Mouse (Mus musculus) small intestine, adult 2 months (tissue): ENCODE results near the gene Ryr2. TPM values are rescaled to one million over a fixed set of nuclear protein-coding genes. Genes with fewer than 3 reads are reported as not detected.

Experiments
- H3K27ac ChIP-seq: fragments of 200-500 bp; 2 replicates; pipeline ENCODE4 v1.5.1; 2012; ENCODE audit warnings: low read depth, low read length, control low read depth, inconsistent platforms; ENCODE audit not compliant: insufficient read depth
- H3K27me3 ChIP-seq: fragments of 200-500 bp; 2 replicates; pipeline ENCODE4 v1.6.1; 2012; ENCODE audit warnings: mild to moderate bottlenecking, moderate library complexity, low read length, inconsistent platforms; ENCODE audit not compliant: control insufficient read depth, insufficient read depth
- H3K36me3 ChIP-seq: fragments of 200-500 bp; 2 replicates; pipeline ENCODE4 v1.6.1; 2012; ENCODE audit warnings: mild to moderate bottlenecking, low read length, control low read depth, inconsistent platforms; ENCODE audit not compliant: control insufficient read depth, insufficient read depth
- H3K4me1 ChIP-seq: fragments of 200-500 bp; 2 replicates; pipeline ENCODE4 v1.6.1; 2012; ENCODE audit warnings: low read length, inconsistent platforms, mixed read lengths; ENCODE audit not compliant: control insufficient read depth, insufficient read depth, insufficient read length
- H3K4me3 ChIP-seq: fragments of 200-500 bp; 2 replicates; pipeline ENCODE4 v1.5.1; 2012; ENCODE audit warnings: low read depth, mild to moderate bottlenecking, control low read depth, inconsistent platforms, low read length, moderate library complexity
- CTCF ChIP-seq: fragments of 200-500 bp; IDR thresholded peaks from 2 replicates; pipeline ENCODE4 v1.5.1; 2012; ENCODE audit warnings: low read depth, mild to moderate bottlenecking, control low read depth, inconsistent platforms, low read length, moderate library complexity, mixed read lengths; ENCODE audit not compliant: insufficient replicate concordance, insufficient read length; ENCODE audit errors: extremely low read depth
- POLR2A ChIP-seq: fragments of 200-500 bp; IDR thresholded peaks from 2 replicates; pipeline ENCODE4 v1.6.1; 2012; ENCODE audit warnings: low read depth, mild to moderate bottlenecking, control low read depth, inconsistent platforms, low read length, moderate library complexity
- WGBS: fragments of 180-500 bp; shearing (Covaris S2); methylation state at CpG from one replicate; pipeline ENCODE4 v1.1.7; 2018; 5-methylcytosine and 5-hydroxymethylcytosine counted together
- polyA plus RNA-seq: library from polyadenylated mRNA; depleted of rRNA; stranded (reverse); fragments of >200 nt; gene quantifications from 2 replicates; pipeline ENCODE4 v1.2.3, GENCODE M21; 2012

Ryr2 gene
- polyA plus RNA-seq, 1 experiment, result 0.37 TPM

DNA sequence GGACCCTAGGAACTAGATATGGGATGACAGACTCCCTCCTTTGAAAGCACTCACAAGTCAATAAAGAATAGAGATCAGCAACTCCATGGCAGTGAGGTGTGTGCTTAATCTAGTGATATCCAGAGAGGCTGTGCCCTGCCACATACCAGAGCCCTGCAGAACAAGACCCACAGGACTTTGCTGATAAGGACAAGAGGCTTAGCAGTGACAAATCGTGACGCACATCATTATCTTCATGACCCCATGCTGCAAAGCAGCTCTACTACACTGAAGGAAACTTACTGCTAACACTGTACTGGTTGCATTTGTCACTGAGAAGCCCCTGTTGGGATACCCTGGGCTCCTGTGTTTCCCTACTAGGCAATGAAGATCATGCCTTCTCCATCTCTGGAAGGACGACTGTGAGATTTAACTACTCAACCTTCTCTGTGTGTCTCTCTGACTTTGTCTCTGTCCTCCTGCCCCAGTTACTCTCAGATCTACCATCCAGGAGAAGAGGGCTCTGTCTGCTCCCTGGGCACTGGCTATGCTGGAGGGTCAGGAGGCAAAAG, 25.5 kb upstream of the Ryr2 start:
- no peak overlapping the region for H3K4me3 ChIP-seq
- no peak for TF ChIP-seq POLR2A
- no peak for TF ChIP-seq CTCF
- H3K4me1 ChIP-seq, result no peaks in the 10 kb centered on the region
- 31% methylated on average over 3 of the region's 3 CpGs for WGBS
- H3K27me3 ChIP-seq, result no peaks in the 10 kb centered on the region
- no peaks in the 10 kb centered on the region for H3K36me3 ChIP-seq
- H3K27ac ChIP-seq, result no peak overlapping the region

DNA sequence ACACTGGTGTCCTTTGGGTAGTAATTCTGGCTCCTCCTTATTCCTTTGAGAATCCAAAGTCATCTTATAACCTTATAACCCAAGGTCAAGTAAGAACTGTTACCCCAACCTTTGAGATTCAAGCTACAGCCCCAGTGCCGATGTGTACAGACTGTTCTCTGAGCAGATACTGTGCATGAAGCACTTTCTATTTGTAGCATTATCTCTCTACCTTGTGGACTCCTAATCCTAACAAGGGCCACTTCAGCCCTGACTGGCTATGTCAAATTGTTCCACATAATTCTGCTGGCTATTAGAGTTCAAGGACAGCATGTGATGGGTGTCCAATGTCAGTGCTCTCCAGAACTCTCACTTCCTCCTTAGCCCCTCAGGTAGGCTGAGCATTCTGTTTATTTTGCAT, 22.4 kb upstream of the Ryr2 start:
- Histone ChIP-seq H3K36me3 (no peaks in the 10 kb centered on the region), H3K27ac (no peak overlapping the region), H3K4me1 (no peaks in the 10 kb centered on the region), H3K4me3 (no peak overlapping the region), H3K27me3 (no peaks in the 10 kb centered on the region)
- WGBS, result 70% methylated on average over 1 of the region's 1 CpGs
- TF ChIP-seq CTCF, result no peak
- no peak for TF ChIP-seq POLR2A

DNA sequence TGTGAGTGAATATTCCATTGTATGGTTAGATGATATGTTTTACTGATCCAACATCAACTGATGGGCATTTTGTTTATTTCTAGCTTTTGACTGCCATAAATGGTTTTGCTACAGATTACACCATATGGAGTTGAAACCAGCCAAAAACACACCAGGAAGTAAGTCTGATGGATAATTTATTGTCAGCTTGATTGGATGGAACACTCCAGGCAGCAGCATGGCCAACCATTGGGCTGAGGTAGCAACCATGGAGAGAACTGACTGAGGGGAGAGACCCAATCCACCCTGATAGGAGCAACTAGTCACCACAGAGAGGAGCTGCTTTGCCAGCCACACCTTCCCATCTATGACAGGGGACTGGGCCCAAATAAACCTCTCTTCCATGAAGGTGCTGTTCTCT, 19.4 kb upstream of the Ryr2 start:
- Histone ChIP-seq H3K27ac (no peak overlapping the region), H3K4me3 (no peak overlapping the region), H3K36me3 (no peaks in the 10 kb centered on the region), H3K27me3 (no peaks in the 10 kb centered on the region), H3K4me1 (no peaks in the 10 kb centered on the region)
- TF ChIP-seq POLR2A (no peak), CTCF (no peak)

DNA sequence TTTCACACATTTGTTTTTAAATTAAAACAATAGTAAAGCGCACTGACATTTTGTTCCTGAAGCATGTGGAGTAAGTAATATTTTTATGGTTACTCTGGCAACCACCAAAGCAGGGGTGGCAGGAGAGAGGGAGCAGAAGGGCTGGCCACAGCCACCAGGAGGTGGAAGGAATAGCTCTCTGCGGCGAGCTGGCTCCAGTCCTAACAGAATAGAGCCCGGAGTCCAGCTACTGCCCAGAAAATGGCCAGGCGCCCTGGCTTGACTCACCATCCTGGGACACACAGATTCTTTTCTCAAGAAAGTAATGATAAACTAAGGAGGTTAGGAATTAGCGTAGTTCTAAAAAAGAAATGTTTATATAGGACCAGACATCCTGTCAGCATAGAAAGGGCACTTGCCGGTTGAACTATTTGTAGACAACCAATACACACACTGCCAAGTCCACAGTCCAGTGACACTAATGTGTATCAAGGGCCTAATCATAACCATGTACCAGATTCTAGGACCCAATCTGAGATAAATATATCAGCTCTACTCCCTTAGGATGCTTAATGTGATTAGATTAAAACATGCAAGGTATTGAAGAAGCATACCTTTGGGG, 18.3 kb upstream of the Ryr2 start:
- no peak for TF ChIP-seq CTCF
- TF ChIP-seq POLR2A, result no peak
- Histone ChIP-seq H3K27ac (no peak overlapping the region), H3K4me1 (no peaks in the 10 kb centered on the region), H3K4me3 (no peak overlapping the region), H3K36me3 (no peaks in the 10 kb centered on the region), H3K27me3 (no peaks in the 10 kb centered on the region)
- 58% methylated on average over 7 of the region's 7 CpGs for WGBS

DNA sequence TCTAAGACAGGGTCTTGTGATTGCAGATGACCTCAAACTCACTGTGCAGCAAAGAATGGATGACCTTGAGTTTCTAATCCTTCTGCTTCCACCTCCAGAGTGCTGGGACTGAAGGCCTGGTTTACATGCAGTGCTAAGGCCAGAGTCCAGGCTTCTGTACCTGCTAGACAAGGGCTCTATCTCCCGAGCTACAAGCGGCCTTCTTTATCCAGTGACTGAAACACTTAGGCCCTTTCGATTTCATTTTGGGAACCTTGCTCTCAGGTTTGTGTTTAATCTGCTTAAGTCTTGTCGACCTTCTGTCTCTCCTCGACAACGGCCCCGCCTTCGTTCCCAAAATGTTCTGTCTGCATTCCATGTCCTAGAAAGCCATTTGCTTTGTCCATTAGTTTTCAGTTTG, 8.8 kb upstream of the Ryr2 start:
- TF ChIP-seq POLR2A, result no peak
- no peak for TF ChIP-seq CTCF
- Histone ChIP-seq H3K4me3 (no peak overlapping the region), H3K4me1 (no peaks in the 10 kb centered on the region), H3K27ac (no peak overlapping the region), H3K36me3 (no peaks in the 10 kb centered on the region), H3K27me3 (no peaks in the 10 kb centered on the region)
- WGBS, result 79% methylated on average over 8 of the region's 8 CpGs

DNA sequence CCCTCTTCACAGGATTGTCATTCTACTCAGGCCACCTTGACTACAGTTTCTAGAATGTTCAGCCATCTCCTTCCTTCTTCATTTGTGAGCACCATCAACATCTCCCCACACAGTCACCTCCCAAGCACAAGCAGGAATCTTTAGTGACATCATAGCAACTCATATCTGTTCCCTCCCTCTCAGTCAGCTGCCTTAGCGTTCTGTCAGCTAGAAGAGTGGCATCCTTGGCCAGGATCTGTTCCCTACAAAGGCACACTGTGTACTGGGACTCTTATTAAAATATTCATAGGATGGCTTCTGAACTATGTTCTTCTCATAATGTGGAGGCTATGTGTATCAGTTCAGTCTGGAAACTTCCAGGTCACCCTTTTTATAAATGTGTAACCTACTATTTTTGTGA, 8.1 kb upstream of the Ryr2 start:
- H3K27ac ChIP-seq, result no peak overlapping the region
- no peak for TF ChIP-seq POLR2A
- TF ChIP-seq CTCF, result no peak
- no peaks in the 10 kb centered on the region for H3K36me3 ChIP-seq
- no peaks in the 10 kb centered on the region for H3K4me1 ChIP-seq
- 58% methylated on average over 1 of the region's 1 CpGs for WGBS
- no peak overlapping the region for H3K4me3 ChIP-seq
- no peaks in the 10 kb centered on the region for H3K27me3 ChIP-seq

DNA sequence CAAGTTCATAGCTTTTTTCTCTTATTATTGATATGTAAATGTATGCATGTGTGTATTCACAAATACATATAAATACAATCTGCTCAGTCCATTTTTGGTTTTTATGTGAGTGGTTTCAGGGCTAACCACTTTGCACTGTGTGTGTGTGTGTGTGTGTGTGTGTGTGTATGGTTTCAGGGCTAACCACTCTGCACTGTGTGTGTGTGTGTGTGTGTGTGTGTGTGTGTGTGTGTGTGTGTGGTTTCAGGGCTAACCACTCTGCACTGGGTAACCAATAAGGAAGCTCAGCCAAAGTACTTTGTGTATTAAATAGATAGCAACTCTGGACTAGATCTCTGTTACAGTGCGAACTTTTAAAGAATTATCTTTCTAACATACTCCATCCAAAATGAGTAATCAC, 2.2 kb upstream of the Ryr2 start:
- H3K4me1 ChIP-seq, result no peaks in the 10 kb centered on the region
- no peak overlapping the region for H3K27ac ChIP-seq
- 82% methylated on average over 1 of the region's 1 CpGs for WGBS
- H3K4me3 ChIP-seq, result no peak overlapping the region
- no peaks in the 10 kb centered on the region for H3K36me3 ChIP-seq
- no peak for TF ChIP-seq POLR2A
- no peak for TF ChIP-seq CTCF
- H3K27me3 ChIP-seq, result no peaks in the 10 kb centered on the region; the same call in none of the 2 replicates
